Mouse (Mus musculus): ENCODE results near the gene Usf2.
"Not testable (repeated sequence)": the region's sequence is repeated elsewhere in the genome, so short reads cannot be mapped to it uniquely, and the experiment has no call there.

Usf2 gene

DNA sequence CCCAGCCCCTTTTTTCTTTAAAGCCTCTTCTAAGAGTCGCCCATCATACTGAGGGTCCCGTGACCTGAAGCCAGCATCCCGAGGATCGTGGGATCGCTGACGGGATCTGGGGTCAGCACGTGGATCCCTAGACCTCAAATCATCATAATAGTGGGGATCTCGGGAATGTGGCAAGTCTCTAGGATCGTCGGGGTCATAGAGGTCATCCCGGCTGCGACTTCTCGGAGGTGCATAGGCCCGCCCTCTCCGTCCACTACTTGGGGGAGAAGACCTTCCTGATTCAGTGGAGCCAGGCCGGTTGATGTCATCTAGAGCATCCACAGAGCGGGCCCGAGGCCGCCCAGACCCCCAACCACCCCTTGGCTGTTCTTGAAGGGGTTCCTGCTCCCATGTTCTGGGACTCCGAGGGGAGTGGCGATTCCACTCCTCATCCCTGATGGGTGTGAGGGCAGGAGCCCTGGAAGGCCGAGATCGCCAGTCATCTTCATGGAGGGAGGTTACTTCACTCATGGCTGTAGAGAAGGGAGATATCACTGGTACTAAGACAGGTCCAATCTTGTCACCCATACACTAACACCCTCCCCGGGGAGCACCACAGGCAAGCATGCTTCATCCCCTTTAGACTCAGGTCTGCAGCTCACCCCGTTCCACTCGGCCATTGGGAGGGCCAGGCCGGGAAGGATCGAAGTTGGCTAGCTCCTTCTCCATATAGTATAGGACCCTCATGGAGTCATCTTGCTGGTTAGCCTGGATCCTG is 1.7 kb upstream of the Usf2 start:
- peak; percentile 31 for DNase-seq (ENCODE audit: low spot score)

DNA sequence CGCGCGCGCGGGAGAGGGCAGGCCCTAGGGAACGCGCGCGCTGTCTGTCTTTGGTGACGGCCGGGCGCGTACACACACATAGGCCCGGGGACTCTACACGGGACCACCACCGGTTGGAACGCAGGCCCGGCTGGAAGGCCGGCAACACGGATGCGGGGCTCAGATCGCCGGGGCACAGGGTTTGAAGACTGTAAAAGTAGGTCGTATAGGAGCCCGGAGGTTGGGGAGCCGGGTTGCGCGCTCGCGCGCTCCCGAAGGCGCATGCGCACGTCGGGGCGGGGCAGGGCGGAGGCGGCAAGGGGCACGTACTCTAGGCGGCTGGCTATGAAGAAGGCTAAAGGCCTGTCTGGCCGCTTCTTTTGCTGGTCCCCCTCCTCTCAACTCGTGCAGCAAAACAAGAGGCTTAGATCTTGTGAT is 772 bp upstream of the Usf2 start:
- DNase-seq (ENCODE audit: low spot score) = peak; percentile 90

DNA sequence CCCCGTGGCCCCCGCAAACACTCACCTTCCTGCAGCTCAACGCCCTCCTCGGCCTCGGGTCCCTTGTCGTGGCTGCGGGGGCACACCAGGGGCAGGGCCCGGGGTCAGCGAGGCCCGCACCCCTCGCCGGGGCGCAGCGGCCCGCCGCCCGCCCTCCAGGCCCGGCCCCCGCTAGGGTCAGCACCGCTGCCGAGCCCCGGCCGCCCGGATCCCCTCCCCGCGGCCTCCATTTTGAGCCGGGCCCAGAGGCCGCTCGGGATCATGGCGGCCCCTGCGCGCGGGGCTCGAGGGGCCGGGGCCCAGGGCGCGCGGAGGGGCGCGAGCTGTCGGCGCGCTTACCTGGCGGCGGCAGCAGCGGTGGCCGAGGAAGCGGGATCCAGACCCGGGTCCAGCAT is 249 bp downstream of the Usf2 start:
- DNase-seq (ENCODE audit: low spot score) = no peak

DNA sequence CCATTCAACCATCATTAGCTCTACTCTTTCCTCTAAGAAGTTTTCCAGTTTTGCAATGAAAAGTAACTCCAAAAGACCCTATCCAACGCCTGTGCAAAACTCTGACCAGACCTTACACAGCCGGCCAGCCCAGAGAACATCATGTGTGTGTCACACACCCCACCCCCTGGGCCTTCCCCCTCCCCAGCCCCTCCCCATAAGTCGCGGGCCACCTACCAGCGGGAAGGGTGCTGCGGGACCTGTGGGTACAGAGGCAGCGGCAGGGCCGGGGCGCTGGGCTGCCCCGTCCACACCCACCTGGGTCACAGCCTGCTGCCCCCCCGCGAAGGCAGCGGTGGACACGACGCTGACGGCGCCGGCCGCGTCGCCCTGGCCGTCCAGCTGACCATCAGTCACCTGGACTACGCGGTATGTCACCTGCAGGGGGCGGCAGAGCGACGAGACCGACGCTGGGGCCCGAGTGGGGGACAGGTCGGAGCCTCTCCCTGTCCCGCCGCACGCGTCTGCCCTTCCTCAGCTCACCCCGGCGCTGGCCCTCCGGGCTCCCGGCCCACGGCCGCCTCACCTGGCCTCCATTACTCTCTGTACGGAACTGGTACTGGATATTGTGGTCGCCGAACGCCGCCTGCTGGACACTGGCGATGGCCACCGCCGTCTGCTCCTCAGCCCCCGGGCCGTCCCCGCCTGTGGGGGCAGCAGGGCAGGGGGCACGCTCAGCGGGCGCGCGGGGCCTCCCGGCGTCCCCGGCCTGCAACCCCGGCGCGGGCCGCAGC is 833 bp downstream of the Usf2 start:
- peak; percentile 84 for DNase-seq (ENCODE audit: low spot score)

DNA sequence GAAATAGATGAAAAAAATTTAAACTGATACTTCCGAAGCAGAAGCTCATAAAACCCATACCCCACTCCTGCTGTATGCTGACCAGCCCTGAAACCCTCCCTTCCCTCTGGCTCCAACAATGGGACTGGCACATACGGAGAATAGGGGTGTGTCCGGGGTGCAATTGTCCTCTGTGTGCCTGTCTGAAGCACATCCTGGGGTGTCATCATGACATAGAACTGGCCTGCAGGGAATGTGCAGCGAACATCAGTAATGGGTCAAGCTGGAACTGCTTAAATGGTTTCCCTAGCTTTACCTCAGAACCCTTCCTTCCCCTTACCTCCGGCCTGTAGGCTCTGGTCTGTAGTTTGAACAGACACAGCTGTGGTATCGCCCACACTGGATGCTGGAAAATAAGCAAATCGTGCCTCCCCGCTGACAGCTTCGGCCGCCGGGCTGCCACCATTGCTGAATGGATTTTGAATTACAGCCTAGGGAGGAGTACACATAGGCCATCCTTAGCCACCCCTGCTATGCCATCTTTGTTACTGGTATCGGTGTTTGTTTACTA is 1.6 kb downstream of the Usf2 start:
- DNase-seq (ENCODE audit: low spot score) = no peak

DNA sequence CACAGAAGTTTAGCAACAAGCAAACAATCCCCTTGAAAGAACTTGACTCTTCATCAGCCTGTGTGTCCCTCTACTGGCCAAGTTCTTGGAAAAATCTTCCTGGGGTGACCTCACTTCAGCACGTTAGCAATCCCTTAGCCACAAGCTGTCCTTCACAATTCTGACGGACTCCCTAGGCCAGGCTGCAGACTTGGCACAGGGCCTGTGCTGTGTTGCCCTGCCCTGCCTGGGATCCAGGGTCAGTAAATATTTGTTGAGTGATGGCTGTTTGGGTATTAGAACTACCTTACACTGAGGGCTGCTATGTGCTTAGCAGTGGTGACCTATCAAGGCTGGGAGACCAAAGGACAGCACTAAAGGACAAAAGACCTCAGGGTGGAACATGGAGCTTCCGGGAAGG is 2.6 kb downstream of the Usf2 start:
- DNase-seq (ENCODE audit: low spot score) = no peak

DNA sequence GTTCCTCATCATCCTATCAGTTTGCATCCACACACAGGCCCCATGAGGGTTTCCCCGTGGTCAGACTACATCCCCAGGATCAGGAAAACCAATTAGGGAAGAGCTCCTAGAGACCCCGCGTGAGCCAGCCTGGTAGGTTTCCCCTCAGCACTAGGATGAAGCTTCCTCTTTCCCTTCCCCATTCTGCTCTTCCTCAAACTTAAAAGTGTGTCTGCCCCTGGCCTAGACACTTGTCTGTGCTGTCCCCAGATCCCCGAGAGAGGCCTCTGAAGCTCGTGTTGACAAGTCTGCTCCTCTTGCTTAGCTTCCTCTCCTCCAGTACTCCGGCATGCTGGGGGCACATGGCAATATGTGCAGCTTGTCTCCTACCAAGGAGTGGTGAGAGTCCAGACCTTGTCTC is 3.1 kb downstream of the Usf2 start:
- DNase-seq (ENCODE audit: low spot score) = no peak

DNA sequence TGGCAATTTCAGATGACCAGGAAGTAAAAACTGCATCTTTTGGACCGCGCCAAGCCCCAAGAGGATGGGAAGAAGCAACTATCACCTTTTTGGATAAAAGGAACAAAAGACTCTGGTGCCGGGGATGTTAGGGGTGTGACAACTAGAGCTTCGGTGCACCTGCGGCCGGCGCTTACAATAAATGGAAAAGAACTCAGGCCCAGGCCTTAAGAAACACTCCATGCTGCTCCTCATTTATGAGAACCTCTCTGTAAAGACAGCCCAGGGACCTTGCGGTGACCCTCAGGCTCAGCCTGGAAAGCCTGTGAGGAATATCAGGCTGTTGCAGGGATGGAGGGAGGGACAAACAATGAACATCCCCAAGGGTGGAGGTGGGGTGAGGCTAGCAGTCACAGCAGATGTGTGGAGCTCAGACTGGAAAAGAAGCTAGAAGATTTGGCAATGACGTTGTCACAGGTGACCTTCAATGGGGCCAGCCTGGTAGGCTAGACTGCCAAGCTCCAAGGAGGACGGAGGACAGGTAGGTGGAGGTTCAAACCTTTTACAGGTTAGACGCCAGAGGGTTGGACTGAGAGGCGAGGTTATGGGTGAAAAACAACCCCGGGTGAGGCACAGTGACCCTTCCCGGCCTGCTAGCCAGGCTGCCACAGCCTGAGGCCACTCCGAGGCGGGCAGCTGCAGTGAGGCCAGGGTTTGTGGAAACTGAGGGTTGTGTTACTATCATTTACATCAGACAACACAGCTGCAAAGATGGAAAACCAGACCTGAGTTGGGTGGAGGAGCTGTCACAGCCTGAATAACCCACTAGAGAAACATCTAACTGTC is 4.0 kb downstream of the Usf2 start:
- DNase-seq (ENCODE audit: low spot score) = no peak

DNA sequence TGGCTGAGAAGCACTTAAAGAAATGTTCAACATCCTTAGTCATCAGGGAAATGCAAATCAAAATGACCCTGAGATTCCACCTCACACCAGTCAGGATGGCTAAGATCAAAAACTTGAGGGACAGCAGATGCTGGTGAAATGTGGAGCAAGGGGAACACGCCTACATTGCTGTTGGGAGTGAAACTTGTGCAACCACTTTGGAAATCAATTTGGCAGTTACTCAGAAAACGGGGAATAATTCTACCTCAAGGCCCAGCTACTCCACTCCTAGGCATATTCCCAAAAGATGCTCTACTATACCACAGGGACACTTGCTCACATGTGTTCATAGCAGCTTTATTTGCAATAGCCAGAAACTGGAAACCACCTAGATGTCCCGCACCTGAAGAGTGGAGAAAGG is 6.7 kb downstream of the Usf2 start:
- not testable (repeated sequence) for DNase-seq (ENCODE audit: low spot score)

DNA sequence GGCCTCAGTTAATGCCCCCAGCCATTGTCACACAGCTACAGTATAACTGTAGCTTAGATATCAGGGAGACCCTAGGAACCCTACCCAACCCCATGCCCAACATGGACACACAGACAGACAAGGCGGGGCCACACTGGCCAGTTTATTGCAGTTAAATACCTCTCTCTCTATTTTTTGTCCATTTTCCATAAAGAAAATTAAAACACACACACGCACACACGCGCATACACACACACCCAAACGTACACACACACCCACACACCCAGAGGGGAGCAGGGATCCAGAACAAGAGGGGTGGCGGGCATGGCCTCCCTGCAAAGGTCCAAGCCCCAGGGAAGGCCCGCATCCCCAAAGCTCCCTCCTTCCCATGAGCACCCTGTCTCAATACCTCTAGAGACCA is 10.7 kb downstream of the Usf2 start:
- no peak for DNase-seq (ENCODE audit: low spot score)

DNA sequence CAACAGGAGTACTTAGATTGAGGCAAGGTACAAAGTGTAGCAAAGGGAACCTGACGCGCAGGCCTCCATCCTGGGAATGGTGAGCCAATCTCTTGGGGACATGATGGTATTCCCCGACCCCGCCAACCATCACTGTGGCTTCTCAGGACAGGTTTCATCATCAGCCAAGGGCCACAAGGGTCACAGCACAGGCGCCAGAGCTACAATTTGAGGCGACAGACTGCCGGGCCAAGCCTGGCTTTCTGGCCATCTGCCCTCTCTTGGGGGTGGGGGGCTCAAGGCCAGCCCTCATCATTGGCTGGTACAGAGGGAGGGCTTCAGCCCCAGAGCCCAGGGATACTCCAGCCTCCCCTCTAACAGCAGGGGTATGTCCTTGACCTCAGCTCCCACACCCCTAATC is 11.1 kb downstream of the Usf2 start:
- not testable (repeated sequence) for DNase-seq (ENCODE audit: low spot score)

DNA sequence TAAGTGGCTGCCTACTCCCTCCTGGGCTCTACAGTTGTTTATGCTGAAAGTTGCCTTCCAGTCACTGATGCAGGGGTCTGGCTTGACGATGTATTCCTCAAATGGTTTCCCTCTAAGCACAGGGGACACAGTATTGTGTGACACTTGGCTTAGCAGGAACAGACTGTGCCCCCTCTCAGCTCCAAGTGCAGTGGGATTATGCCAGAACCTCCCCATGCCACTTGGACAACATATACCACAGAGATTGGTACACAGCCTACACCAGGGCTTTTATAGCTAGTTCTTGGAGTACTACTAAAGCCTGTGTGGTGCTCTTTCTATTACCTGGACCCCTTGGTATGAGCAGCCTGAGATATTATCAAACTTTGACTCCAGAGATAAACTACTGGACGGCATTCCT is 11.9 kb downstream of the Usf2 start:
- DNase-seq (ENCODE audit: low spot score) = not testable (repeated sequence)

DNA sequence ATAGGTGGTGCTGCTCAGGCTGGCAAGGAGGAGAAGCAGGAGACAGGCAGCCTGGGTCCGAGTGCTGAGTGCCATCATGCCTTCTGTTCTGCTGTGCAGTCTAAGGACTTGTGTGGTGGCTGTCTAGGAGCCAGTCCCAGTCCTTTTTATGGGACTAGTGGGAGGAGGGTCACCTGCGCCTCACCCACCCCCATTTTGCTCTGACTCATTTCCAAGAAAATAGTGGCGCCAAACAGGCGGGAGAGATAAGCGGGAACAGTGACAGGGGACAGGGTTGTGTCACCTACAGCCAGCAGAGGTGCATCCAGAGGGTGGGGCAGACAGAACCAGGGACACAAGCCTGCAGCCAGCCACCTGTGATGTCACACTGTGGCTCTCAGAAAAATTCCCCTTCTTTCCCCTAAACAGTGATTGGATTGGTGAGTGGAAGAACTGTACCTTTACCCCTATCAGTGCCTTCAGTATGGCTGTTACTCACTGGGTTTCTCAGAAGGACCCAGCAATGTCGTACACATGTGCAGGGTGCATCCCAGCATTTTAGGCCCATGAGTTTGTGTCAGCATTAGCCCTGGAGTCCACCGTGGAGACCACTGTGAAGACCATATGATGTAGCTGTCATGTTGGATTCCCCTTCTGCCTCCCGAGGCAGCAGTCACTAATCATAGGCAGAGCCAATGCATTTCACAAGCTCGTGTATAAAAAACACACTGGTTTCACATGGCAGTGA is 12.5 kb downstream of the Usf2 start, which contains the start of gene Hamp:
Gene Hamp (minus strand): TSS at position 124 of the 727 bp plus-strand sequence.
- no peak for DNase-seq (ENCODE audit: low spot score)

DNA sequence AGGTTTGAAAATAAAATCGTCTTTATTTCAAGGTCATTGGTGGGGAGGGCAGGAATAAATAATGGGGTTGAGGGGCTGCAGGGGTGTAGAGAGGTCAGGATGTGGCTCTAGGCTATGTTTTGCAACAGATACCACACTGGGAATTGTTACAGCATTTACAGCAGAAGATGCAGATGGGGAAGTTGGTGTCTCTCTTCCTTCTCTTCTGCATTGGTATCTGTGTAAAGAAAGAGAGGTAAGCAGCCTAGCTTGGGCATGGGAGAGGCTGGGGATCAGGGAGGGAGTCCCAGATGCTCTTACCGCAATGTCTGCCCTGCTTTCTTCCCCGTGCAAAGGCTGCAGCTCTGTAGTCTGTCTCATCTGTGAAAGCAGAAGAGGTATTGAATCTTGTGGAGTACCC is 14.2 kb downstream of the Usf2 start:
- DNase-seq (ENCODE audit: low spot score) = not testable (repeated sequence)

DNA sequence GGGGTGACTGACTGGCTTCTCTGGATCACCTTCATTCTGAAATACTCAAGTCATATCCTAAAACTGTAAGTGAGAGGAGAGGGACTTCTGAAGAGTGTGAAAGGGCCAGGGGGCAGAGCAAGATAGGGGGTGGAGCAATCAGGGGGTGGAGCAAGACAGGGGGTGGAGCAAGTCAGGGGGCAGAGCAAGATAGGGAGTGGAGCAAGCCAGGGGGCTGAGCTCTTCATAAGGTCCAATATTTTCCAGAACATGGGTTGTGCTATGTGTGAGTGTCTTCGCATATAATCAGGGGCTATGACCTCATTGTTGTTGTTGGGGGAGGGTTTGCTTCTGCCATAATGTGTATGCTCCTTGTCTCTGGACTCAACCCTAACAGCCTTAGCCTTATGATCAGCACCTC is 16.5 kb downstream of the Usf2 start:
- not testable (repeated sequence) for DNase-seq (ENCODE audit: low spot score)

DNA sequence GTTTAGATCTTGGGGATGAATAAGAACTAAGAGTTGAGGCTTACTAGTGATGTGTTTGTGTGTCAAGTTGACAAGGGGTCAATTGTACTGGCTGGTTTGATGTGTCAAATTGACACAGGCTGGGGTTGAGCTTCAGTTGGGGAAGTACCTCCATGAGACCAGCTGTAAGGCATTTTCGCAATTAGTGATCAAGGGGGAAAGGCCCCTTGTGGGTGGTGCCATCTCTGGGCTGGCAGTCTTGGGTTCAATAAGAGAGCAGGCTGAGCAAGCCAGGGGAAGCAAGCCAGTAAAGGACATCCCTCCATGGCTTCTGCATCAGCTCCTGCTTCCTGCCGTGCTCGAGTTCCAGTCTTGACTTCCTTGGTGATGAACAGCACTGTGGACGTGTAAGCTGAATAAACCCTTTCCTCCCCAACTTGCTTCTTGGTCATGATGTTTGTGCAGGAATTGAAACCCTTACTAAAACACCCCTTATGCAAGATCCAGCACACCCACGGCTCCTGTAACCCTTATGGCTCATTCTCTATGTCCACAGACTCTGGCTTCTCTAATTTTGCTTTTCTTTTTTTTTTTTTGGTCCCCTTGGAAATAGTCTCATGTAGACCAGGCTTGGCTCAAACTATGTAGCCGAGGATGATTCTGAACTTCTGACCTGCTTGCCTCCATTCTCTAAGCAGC is 21.0 kb downstream of the Usf2 start:
- DNase-seq (ENCODE audit: low spot score) = not testable (repeated sequence)

DNA sequence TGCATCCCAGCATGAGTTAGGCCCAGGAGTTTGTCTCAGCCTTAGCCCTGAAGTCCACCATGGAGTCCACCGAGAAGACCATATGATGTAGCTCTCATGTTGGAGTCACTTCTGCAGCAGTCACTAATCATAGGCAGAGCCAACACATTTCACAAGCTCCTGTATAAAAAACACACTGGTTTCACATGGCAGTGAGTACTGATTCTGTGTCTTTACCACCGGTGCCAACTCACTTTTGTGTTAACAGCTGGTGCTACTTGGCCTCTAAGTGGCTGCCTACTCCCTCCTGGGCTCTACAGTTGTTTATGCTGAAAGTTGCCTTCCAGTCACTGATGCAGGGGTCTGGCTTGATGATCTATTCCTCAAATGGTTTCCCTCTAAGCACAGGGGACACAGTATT is 32.0 kb downstream of the Usf2 start, which contains the start of gene Hamp2:
Gene Hamp2 (minus strand): TSS at position 101 of the 400 bp plus-strand sequence.
- DNase-seq (ENCODE audit: low spot score) = not testable (repeated sequence)

DNA sequence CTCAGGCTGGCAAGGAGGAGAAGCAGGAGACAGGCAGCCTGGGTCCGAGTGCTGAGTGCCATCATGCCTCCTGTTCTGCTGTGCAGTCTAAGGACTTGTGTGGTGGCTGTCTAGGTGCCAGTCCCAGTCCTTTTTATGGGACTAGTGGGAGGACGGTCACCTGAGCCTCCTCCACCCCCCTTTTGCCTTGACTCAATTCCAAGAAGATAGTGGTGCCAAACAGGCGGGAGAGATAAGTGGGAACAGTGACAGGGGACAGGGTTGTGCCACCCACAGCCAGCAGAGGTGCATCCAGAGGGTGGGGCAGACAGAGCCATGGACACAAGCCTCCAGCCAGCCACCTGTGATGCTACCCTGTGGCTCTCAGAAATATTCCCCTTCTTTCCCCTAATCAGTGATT is 32.5 kb downstream of the Usf2 start:
- no peak for DNase-seq (ENCODE audit: low spot score)

DNA sequence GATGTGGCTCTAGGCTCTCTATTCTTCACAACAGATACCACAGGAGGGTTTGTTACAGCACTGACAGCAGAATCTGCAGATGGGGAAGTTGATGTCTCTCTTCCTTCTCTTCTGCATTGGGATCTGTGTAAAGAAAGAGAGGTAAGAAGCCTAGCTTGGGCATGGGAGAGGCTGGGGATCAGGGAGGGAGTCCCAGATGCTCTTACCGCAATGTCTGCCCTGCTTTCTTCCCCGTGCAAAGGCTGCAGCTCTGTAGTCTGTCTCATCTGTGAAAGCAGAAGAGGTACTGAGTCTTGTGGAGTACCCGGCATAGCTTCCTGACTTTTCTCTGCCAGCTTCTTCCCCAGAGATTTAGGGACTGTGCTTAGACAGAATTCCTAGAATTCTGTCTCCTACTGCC is 34.1 kb downstream of the Usf2 start:
- not testable (repeated sequence) for DNase-seq (ENCODE audit: low spot score)

DNA sequence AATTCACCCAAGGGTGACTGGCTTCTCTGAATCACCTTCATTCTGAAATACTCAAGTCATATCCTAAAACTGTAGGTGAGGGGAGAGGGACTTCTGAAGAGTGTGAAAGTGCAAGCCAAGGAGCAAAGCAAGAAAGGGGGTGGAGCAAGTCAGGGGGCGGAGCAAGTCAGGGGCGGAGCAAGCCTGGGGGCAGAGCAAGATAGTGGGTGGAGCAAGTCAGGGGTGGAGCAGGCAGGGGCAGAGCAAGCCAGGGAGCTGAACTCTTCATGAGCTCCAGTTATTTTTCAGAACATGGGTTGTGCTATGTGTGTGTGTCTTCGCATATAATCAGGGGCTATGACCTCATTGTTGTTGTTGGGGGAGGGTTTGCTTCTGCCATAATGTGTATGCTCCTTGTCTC is 36.4 kb downstream of the Usf2 start:
- no peak for DNase-seq (ENCODE audit: low spot score)

DNA sequence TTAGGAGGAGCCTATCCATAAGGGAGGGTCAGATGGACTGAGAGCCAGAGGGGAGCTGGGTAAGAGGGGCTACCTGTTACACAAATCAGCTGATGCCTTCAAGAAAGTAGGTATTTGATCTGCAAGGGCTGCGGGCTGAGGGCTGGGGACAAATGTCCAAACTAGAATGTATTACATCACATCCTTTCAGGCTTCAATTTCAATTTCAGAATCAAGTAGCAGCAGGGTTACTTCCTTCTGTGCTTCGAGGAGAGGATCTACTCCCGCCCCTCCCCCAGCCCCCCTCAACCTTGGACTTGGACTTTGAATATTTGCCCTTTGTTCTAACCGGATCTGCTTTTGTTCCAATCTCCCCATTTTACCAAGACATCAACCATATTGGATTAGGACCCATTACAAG is 39.4 kb downstream of the Usf2 start:
- no peak for DNase-seq (ENCODE audit: low spot score)
